Mouse (Mus musculus) layer of hippocampus, adult 8-10 months (tissue): ENCODE results near the gene Slc5a12. TPM values are rescaled to one million over a fixed set of nuclear protein-coding genes. Genes with fewer than 3 reads are reported as not detected.

Experiments
- DNase-seq, 2 experiments: peaks; one replicate each; pipeline ENCODE4 v3.0.0; 2022; ENCODE audit warnings: low spot score in 2 of 2
- total RNA-seq, 4 experiments: library from RNA; stranded (reverse); gene quantifications; 2 replicates each; pipeline ENCODE4 v1.2.4; 2022

The Slc5a12 gene
- not detected for total RNA-seq

DNA sequence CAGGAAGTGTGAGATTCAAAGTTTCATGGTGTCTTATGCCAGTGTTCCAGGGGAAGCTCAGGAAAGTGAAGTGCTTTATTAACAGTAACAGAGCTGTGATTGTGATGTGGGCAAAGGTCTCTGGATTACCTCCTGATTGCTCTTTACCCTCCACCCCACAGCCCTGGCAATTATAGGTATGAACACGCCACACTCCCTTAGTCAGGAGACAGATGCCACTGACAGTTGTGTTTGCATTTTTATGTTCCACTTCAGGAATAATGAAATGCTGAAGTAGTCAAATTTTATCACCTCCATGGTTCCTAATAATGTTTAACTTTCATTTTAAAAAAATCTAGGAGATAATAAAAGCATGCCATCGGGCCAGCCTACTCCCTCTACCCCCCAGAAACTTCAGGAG lies at the start of gene Slc5a12:
TSS of gene Slc5a12 (plus strand) at position 367 of the 400 bp plus-strand sequence.
- no peak for DNase-seq

DNA sequence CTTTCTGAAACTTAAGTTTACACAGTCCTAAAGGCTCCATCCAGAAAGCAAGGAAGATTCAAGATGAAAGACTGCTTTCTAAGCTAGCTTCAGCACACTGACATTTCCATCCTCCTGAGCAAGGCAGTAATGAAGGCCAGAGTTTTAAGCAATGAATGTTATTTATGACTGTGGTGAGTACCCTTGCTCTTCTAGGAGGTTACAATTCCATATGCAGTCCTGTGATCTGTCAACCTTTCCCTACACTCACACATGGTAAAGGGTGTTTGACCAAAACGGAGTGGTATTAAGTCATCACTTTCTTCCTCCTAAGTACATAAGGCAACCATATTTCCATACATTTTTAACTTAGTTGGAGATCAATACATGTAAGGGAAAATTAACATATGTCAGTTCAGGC lies 41.0 kb upstream of the Slc5a12 start:
- no peak for DNase-seq

DNA sequence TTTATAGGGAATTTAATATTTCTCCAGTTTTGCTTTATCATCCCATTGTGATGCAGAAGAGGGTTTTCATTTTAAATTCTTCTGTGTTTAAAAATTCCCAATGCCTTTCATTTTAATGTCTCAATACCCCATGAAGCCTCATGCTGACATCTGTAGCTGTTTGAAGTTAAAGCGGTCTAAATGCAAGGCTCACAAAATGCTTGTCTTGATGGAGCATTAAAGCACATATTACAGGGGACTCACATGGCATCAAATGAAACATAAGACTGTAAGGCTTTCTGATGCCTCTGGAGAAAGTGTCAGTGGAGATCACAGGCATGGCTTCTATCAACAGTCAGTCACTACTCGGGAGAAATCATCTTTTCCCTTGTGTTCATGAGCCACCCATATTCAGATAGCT lies 34.5 kb upstream of the Slc5a12 start:
- no peak for DNase-seq

DNA sequence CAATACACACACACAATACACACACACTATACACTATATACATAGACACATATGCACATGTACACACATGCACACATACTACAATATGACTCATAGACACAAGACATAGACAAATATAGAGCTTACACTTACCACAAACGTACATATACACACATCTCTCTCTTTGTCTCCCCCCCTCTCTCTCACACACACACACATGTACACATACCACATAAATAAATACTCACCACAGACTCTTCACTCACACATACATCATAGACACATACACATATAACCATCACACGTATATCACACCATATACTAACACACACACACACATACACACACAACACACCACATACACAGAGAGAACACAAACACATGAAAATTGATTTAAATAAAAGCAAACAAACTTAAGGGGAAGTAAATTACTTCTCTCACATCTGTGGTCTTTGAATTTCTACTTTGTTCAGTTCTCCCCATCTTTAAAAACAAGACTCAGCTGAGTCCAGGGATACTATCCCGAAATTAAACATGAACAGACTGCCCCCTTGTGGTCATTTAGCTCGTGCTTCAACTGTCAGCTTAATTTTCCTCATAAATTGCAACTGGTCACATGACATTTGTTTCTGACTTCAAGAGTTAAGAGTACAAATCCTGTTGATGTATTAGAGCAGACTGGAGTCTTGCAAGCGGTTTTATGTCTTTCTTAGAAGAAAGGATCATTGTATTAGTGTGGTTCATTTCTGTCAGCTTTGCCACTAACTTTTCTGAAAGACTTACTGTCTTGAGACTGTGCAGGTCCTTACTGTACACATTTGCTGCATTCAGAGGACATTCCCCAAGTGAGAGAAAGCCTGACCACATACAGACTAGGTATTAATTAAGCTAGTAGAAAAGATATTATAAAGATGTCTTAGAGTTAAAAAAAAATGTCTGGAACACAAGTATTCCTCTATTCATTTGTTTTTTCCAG lies 32.1 kb upstream of the Slc5a12 start:
- peak; percentile 40 to 72 for DNase-seq

DNA sequence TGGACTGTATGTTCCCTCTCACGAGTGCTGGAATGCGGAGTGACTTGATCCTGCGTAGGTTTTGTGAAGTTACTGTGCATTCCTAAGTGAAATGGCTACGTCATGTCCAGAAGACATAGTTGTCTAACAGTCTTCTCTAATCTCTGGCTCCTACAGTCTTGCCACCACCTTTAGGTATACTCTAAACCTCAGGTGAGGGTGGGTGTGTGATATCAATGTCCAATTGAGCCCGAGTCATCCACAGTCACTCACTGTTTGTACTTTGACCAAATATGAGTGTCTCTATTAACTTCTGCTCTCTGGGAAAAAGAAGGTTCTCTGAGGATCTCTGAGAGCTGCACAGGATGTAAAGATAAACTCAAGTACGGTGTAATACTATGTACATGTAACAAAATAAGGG lies 10.4 kb upstream of the Slc5a12 start:
- no peak for DNase-seq

DNA sequence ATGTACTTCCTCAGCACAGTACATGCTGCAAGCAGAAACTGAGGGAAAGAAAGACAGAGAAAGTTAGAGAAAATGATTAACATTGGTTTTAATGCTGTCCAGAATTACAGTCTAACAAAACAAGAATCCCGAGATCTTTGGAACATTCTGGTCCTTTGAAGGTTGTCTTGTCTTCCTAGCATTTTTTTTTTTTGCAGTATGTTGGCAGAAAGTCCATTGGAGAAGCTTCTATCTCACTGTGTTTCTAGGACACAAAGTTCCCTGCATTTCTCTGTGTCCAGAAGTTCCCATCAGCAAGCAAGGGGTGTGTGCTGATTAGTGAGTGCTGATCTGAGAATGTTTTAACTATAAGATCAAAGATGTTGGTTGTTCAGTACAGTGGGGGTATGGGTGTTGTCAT lies 7.1 kb upstream of the Slc5a12 start:
- DNase-seq, result no peak

DNA sequence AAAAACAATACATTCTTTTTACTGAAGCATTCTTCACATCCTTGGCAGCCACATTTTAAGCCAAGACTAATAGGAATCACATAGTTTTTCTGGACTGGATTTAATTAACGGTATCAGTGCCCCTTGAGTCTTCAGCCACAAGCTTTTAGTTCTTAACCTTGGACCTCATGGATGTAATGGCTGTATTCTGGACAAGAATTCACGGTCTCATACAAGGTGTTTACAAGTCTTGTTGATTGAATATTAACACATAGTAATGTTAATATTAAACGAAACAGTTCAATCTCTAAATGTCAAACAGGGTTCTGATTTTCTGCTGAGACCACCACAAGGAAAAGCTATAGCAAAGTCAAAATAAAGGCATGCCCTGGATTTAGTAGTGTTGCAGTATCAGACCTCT lies 4.8 kb upstream of the Slc5a12 start:
- no peak for DNase-seq

DNA sequence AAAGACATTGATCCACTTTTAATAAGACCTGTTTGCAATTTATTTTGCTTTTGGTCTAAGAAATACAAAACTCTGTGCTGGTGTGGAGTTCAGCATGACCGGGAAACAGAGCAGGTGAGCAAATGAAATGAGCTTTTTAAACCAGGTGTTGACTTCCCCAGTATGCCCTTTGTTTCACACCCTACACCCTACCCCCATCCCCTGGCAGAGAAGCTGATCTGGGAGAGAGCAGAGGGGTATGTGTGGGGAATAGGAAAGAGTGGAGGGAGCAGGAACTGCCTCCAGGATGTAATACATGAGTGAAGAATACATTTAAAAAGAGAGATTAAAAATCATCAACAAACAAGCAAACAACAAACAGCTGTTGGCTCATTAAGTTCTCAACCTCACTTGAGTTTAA lies 47.3 kb downstream of the Slc5a12 start:
- no peak for DNase-seq

DNA sequence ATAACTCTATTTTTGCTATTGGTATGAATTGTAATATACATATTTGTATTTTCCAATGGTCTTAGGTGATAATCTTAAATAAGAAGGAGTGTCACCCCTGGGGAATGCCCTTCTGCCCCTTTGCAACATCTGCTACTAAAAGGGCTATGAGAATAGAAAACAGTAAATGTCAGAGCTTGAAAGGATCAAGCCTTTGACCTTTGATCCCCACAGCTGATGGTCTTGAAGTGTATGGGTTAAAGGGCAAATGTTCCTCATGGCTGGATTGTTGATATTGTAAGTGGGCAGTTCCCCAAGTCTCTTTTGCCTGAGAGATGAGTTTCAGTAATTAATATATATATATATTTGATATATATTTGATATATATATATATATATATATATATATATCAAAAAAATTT lies 47.7 kb downstream of the Slc5a12 start:
- no peak for DNase-seq

DNA sequence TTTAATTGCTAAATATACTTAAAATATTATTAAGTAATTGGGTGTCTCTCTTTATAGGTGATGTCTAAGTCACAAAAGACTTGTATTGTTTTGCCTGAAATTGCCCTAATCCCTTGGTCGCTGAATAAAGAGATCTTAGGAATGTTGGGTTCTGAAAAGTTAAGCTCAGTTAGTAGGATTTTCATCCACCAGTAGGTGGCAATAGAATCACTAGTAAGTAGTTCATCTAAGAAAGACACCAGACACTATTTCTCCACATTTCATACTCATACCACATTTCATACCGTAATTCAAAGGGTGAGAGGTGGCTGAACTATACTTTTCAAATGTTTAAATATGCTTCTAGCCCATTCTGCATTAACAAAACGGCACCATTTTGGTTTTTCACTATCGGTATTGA lies 66.2 kb downstream of the Slc5a12 start:
- DNase-seq, result no peak

DNA sequence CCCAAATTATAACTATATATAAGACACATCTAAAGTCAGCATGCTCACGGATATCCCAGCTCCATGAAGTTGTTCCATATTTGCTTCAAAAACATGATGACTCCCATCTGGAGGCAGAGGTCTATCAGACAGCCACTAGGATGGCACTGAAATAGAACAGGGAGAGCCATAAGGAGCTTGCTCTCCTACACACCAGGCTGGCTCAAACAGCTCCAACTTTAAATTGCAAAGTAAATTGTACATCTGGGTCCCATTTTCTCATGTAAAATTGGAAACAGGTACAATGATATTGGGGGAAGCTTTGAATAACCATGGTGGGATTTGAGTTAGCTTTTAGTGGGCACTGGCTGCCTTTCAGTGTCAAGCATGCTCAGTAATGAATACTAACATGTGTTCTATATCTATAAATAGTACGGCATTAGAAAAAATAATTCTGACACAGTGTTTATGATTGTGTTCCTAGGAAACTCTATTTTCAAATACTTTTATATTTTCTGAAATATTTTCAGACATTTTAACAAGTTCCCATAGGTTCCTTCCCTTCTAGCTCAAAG lies 74.0 kb downstream of the Slc5a12 start:
- DNase-seq, result peak in 1 of 2 experiments; percentile 17

Other genes with a start within 250 kb of the Slc5a12 start
- 1 to 10 TPM; 2.4 to 3.6 (median 2.9) TPM for gene Fibin, start 234.1 kb upstream of the Slc5a12 start, total RNA-seq
- gene Muc15, start 124.0 kb downstream of the Slc5a12 start, total RNA-seq, result not detected